Mouse (Mus musculus) liver, postnatal 0 days (tissue): ENCODE results near the gene Rpl35a. TPM values are rescaled to one million over a fixed set of nuclear protein-coding genes. Genes with fewer than 3 reads are reported as not detected.
A peak's percentile ranks its signal among the peaks of the same experiment; 100 is the strongest.

ENCODE experiments used
- ATAC-seq: fragments of 200-750 bp; cut with Nextera tagmentation; 2 replicates; pipeline ENCODE4 v1.8.0; 2017; ENCODE audit warnings: mild to moderate bottlenecking, moderate library complexity
- DNase-seq: peaks from one replicate; pipeline ENCODE4 v3.0.0-alpha.2; 2016
- H3K27ac ChIP-seq: fragments of 300-500 bp; sonication (generic); 2 replicates; pipeline ENCODE4 v1.5.1; 2014; ENCODE audit warnings: antibody characterized with exemption, moderate library complexity, mild to moderate bottlenecking, low read depth
- H3K27me3 ChIP-seq: fragments of 300-500 bp; sonication (generic); 2 replicates; pipeline ENCODE4 v1.6.1; 2014; ENCODE audit warnings: low read length, control low read depth, mixed read lengths; ENCODE audit not compliant: insufficient read depth
- H3K36me3 ChIP-seq: fragments of 300-500 bp; sonication (generic); replicated peaks from 2 replicates; pipeline ENCODE4 v1.6.1; 2014; ENCODE audit warnings: mild to moderate bottlenecking, control low read depth, low read length, moderate library complexity, mixed read lengths; ENCODE audit not compliant: insufficient read depth
- H3K4me1 ChIP-seq: fragments of 300-500 bp; sonication (generic); 2 replicates; pipeline ENCODE4 v1.6.1; 2014; ENCODE audit warnings: antibody characterized with exemption, mild to moderate bottlenecking, control low read depth; ENCODE audit not compliant: insufficient read depth
- H3K4me2 ChIP-seq: fragments of 300-500 bp; sonication (generic); 2 replicates; pipeline ENCODE4 v1.6.1; 2014; ENCODE audit warnings: low read depth, mild to moderate bottlenecking, low read length, moderate library complexity, mixed read lengths
- H3K4me3 ChIP-seq: fragments of 300-500 bp; sonication (generic); 2 replicates; pipeline ENCODE4 v1.5.1; 2014; ENCODE audit warnings: low read depth, low read length
- H3K9ac ChIP-seq: fragments of 300-500 bp; sonication (generic); replicated peaks from 2 replicates; pipeline ENCODE4 v1.6.1; 2014; ENCODE audit warnings: mild to moderate bottlenecking, moderate library complexity
- H3K9me3 ChIP-seq: fragments of 300-500 bp; sonication (generic); 2 replicates; pipeline ENCODE4 v1.6.1; 2016; ENCODE audit warnings: mild to moderate bottlenecking, control low read depth, low read length, mixed read lengths
- CTCF ChIP-seq: sonication (generic); IDR thresholded peaks from 2 replicates; pipeline ENCODE4 v1.5.1; 2016; ENCODE audit warnings: antibody characterized with exemption, low read depth
- EP300 ChIP-seq: IDR thresholded peaks from 2 replicates; pipeline ENCODE4 v1.6.1; 2016; ENCODE audit warnings: antibody characterized with exemption, low read depth, mild to moderate bottlenecking
- WGBS: fragments of 180-500 bp; shearing (Covaris S2); extraction: QIAGEN DNeasy Blood & Tissue Kit; methylation state at CpG from one replicate; pipeline ENCODE4 v1.1.7; 2014; ENCODE audit not compliant: insufficient replicate concordance; 5-methylcytosine and 5-hydroxymethylcytosine counted together
- polyA plus RNA-seq: library from polyadenylated mRNA; unstranded; fragments of >200 nt; fragmentation: Nextera tagmentation; extraction: Ambion mirVana; gene quantifications from 2 replicates; pipeline ENCODE4 v1.2.1, GENCODE M21; 2015

The Rpl35a gene
- polyA plus RNA-seq, 1 experiment from 2014 or later = 574 TPM

- H3K4me3 ChIP-seq = no peak overlapping the region
Observed at GRCm38 (mm10) chr16:33059471-33059870, 3.2 kb downstream of the Rpl35a start.

GRCm38 (mm10) chr16:33060926-33061325 lies 4.7 kb downstream of the Rpl35a start:
- Histone ChIP-seq H3K4me2 (no peak overlapping the region), H3K36me3 (peaks cover 31% of the 10 kb centered on the region), H3K4me1 (peaks cover 34% of the 10 kb centered on the region), H3K9me3 (no peaks in the 10 kb centered on the region), H3K27ac (no peak overlapping the region), H3K4me3 (no peak overlapping the region), H3K9ac (no peak overlapping the region), H3K27me3 (no peaks in the 10 kb centered on the region)
- TF ChIP-seq EP300 = no peak
- TF ChIP-seq CTCF = no peak
- 62% methylated on average over 2 of the region's 2 CpGs for WGBS
- ATAC-seq = no peak
- DNase-seq = no peak

More at GRCm38 (mm10) chr16:33059471-33059870, 3.2 kb downstream of the Rpl35a start:
- ATAC-seq = no peak
- Histone ChIP-seq H3K4me1 (peaks cover 37% of the 10 kb centered on the region), H3K9ac (no peak overlapping the region), H3K27ac (no peak overlapping the region), H3K4me2 (peak overlapping the region; percentile 78), H3K9me3 (no peaks in the 10 kb centered on the region), H3K27me3 (no peaks in the 10 kb centered on the region), H3K36me3 (peaks cover 31% of the 10 kb centered on the region)
- 69% methylated on average over 1 of the region's 1 CpGs for WGBS
- TF ChIP-seq CTCF (no peak), EP300 (no peak)
- no peak for DNase-seq

DNA sequence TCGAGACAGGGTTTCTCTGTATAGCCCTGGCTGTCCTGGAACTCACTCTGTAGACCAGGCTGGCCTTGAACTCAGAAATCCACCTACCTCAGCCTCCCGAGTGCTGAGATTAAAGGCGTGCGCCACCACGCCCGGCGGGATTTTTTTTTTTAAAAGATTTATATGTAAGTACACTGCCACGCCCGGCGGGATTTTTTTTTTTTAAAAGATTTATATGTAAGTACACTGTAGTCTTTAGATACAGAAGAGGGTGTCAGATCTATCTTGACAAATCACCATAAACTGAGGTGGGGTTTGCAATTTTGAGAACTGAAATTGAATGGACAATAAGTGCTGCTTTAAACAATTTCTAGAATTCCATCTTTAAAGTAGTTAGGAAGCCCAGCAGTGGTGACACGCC lies 5.1 kb downstream of the Rpl35a start:
- Histone ChIP-seq H3K9ac (no peak overlapping the region), H3K36me3 (peaks cover 31% of the 10 kb centered on the region), H3K9me3 (no peaks in the 10 kb centered on the region), H3K27me3 (no peaks in the 10 kb centered on the region), H3K4me1 (peaks cover 34% of the 10 kb centered on the region), H3K27ac (peak overlapping the region; percentile 55; the same call in 1 of the 2 replicates), H3K4me2 (peak overlapping the region; percentile 90), H3K4me3 (peak overlapping the region; percentile 88; the same call in 1 of the 2 replicates)
- ATAC-seq = no peak
- WGBS = 39% methylated on average over 11 of the region's 11 CpGs
- TF ChIP-seq EP300 (no peak), CTCF (no peak)
- DNase-seq = no peak

DNA sequence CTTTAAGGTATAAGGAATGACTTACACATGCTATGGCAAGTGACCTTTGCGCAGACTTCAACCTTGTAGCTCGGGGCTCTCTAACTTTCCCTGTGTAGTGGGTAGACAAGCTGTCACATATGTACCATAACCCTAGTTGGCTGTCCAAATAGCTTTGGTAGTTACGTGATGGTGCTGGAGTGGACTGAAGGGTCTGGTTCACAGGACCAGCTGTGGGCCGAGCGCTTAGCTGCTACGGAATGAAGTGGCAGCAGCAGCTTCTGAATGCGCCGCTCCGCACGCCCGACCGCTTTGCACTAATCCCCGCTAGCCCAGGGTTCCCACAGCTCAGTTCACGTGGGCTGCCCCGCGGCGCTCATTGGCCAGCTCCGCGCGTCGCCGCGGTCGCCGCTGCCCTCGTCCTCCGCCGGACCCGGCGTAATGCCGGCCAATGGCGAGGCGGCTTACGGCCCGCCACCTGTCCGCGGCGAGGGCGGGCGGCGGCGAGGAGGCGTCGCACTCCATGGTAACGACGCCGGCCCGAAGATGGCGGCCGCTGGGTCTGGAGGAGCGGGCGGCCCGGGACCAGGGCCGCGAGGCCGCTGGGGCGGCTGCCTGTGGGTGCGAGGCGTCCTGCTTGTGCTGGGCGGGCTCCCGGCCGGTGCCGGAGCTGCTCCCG lies 5.9 kb downstream of the Rpl35a start, which contains the start of gene Lmln:
TSS of gene Lmln (plus strand) at position 498 of the 658 bp plus-strand sequence.
- Histone ChIP-seq H3K9ac (peak within 1 kb of the TSS; percentile 68), H3K27me3 (no peaks in the 10 kb centered on the region), H3K27ac (peak within 1 kb of the TSS; percentile 55), H3K9me3 (no peaks in the 10 kb centered on the region), H3K36me3 (peaks cover 34% of the 10 kb centered on the region), H3K4me1 (peaks cover 34% of the 10 kb centered on the region), H3K4me3 (peak within 1 kb of the TSS; percentile 88), H3K4me2 (peak within 1 kb of the TSS; percentile 90)
- no peak for TF ChIP-seq CTCF
- TF ChIP-seq EP300 = no peak
- 5% methylated on average over 59 of the region's 64 CpGs for WGBS
- DNase-seq = peak; percentile 91
- peak; percentile 96 for ATAC-seq

GRCm38 (mm10) chr16:33062682-33063131 lies 6.5 kb downstream of the Rpl35a start:
- no peak for TF ChIP-seq EP300
- TF ChIP-seq CTCF = no peak
- WGBS = under 1% methylated on average over 21 of the region's 35 CpGs
- Histone ChIP-seq H3K9me3 (no peaks in the 10 kb centered on the region), H3K9ac (peak overlapping the region; percentile 68), H3K4me1 (peaks cover 34% of the 10 kb centered on the region), H3K4me2 (peak overlapping the region; percentile 90), H3K27ac (peak overlapping the region; percentile 46; the same call in 1 of the 2 replicates), H3K4me3 (peak overlapping the region; percentile 88), H3K27me3 (no peaks in the 10 kb centered on the region), H3K36me3 (peaks cover 34% of the 10 kb centered on the region)
- ATAC-seq (peak; percentile 66), DNase-seq (no peak)

DNA sequence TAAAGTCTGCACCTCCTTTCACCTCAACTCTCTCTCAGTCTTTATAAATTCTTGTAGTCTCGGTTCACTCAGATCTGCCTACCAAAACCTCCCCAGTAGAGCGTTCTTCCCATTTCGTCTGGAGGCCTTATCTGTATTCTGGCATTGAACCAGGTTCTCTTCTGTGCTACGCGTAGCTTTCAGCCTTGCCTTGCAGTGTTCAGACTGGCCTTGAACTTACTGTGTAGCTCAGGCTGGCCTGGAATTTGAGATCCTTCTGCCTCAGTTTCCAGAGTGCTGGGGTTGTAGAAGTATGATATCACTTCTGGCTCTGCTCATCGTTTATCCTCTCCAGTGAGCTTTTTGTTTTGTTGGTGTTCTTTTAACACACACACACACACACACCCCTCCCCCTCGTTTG lies 7.0 kb downstream of the Rpl35a start:
- Histone ChIP-seq H3K36me3 (peaks cover 31% of the 10 kb centered on the region), H3K27ac (0 out of 2 replicates have a peak overlapping the region, but pooled peaks have one; percentile 34), H3K4me3 (peak overlapping the region; percentile 88), H3K9ac (peak overlapping the region; percentile 68), H3K27me3 (no peaks in the 10 kb centered on the region), H3K4me1 (peaks cover 30% of the 10 kb centered on the region), H3K9me3 (no peaks in the 10 kb centered on the region), H3K4me2 (peak overlapping the region; percentile 90)
- no peak for TF ChIP-seq EP300
- TF ChIP-seq CTCF = no peak
- ATAC-seq = no peak
- no peak for DNase-seq
- WGBS = 23% methylated on average over 7 of the region's 7 CpGs
